Mouse (Mus musculus) gastrocnemius, adult 2 months (tissue): ENCODE data around the gene Mgat4b. TPM values are rescaled to one million over a fixed set of nuclear protein-coding genes. Genes with fewer than 3 reads are reported as not detected.

ENCODE experiments used
- DNase-seq: peaks from one replicate; pipeline ENCODE4 v3.0.0; 2022
- H3K27ac ChIP-seq: fragments of 200-600 bp; 2 replicates; pipeline ENCODE4 v1.8.1; 2022; ENCODE audit warnings: mild to moderate bottlenecking
- H3K4me3 ChIP-seq: fragments of 200-600 bp; 2 replicates; pipeline ENCODE4 v1.8.1; 2022; ENCODE audit warnings: mild to moderate bottlenecking, moderate library complexity
- CTCF ChIP-seq: fragments of 200-600 bp; IDR thresholded peaks from 2 replicates; pipeline ENCODE4 v1.8.1; 2022; ENCODE audit warnings: antibody characterized with exemption, mild to moderate bottlenecking, moderate library complexity
- intact Hi-C: fragments of 180-260 bp; cut with DNase I; formaldehyde crosslinking; loops from one replicate; pipeline ENCODE4 v1.15.1; 2025
- total RNA-seq, 2 experiments: library from RNA; stranded (reverse); gene quantifications; 2 replicates each; pipeline ENCODE4 v1.2.3; 2021

Mgat4b gene
- total RNA-seq, 2 experiments from 2014 or later = 33.9 to 40.7 TPM

- intact Hi-C loops = no loop called here
- no peak overlapping the region for H3K4me3 ChIP-seq
- no peak for DNase-seq
- no peak overlapping the region for H3K27ac ChIP-seq
- no peak for TF ChIP-seq CTCF
These were observed 12.0 kb downstream of the Mgat4b start for GRCm38 (mm10) chr11:50222559-50223276.

DNA sequence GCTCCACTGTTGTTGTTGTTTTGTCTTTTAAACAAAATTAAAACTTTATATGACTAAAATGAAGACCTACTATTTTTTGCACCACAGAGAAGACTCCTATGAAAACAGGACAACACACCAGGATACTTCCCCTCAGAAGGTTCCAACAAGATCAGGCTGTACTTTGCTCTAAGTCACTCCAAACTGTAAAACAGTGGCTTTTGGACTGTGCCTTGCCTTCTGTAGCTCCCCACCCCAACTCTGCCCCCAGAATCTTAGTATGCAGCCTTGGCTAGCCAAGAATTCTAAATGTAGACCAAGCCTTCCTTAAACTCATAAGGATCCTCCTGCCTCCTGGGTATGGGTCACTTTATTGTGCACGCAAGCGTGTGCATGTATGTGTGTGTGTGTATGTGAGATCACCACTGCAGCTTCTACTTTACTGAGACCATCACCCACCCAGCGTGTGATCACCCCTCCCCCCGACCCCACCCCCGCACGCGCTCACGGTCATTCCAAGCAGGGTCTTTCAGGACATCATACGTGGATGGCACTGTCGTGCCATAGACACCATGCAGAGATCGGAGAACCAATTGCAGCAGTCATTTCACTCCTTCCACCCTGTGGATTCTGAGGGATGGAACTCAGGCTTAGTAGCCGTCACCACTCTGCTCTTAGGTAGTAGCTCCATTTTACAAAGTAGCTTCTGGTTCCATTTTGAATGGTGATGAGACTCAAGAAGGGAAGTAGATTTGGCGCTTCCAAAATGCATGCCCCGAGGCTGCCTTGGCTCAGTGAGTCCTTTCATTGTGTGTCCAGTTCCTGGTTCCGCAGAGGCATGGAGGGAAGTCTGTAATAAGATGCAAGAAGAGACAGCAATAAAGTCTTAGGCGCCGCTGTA lies 13.3 kb downstream of the Mgat4b start:
- no peak for DNase-seq
- intact Hi-C loops = no loop called here
- Histone ChIP-seq H3K27ac (peak overlapping the region; percentile 89), H3K4me3 (peak overlapping the region; percentile 96)
- no peak for TF ChIP-seq CTCF

DNA sequence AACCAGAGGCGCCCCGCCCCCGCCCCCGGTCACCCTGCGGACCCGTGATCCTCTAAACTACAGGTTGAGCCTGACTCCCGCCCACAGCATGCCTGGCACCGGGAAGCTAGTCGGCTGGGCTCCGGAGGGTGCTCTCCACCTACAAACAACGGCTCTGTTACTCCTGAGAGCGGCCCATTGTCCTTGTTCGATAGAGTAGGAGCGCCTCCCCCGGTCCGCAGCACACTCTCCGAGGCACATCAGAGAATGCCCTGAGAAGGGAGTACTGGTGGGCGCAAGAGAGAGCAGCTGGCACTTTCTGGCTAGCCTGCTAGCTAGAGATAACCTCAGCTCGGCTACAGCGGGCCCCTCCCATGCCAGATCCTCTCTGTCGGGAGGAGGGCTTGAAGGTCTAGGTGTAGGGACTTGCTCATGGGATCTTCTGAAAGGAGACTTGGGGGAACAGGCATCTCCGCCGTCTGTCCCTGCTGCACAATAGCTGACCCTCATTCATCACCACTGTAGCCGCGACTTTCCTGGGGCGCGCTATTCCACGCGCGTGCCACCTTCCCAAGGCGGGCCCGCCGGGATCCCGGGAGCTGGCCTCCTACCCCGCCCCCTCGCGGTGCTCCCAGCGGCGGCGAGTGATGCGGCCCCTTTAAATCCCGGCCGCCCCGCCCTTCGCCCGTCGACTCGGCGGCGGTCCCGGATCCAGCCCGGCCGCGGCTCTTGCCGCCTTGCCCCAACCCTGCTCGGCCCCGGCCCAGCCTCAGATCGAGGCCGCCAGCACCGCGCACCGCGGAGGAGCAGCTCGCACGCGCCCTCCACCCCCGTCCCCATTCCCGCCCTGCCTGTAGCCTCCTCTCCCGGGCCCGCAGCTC lies 14.2 kb downstream of the Mgat4b start:
- DNase-seq = peak; percentile 96
- intact Hi-C loops = no loop called here
- H3K27ac ChIP-seq = peak overlapping the region; percentile 89
- peak; percentile 51 for TF ChIP-seq CTCF
- peak overlapping the region; percentile 96 for H3K4me3 ChIP-seq

DNA sequence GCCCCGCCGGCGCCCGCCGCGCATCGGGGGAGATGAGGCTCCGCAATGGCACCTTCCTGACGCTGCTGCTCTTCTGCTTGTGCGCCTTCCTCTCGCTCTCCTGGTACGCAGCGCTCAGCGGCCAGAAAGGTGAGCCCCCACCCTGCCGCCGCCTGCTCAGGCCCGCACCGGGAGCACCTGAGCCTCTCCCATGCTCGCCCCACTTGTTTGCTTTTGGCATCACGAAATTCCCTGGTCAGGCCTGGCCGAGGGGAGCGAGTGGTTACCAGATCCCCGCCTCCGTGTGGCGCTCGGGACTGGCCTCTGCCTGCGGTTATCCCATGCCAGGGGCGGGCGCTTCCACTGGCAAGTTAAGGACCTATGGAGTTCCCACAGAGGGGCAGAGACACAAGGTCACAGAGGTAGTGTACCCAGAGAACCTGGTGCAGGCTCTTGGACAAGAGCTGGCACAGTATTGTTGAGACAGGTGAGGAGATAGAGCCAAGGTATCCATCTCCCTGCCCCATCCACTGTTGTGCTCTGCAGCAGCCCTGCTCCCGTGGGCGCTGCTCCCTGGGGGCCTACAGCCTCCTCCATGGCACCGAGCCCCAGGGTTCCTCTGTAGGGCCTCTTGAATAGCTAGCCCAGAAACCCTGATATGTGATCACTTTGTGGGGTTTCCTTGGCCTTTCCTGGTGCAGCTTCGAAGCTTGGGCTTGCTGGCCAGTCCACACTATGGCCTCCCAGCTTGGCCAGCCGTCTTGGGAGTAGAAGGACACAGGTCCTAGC lies 15.1 kb downstream of the Mgat4b start:
- intact Hi-C loops = no loop called here
- no peak; the same call in 1 of the 2 replicates for TF ChIP-seq CTCF
- peak; percentile 74 for DNase-seq
- Histone ChIP-seq H3K4me3 (peak overlapping the region; percentile 96), H3K27ac (peak overlapping the region; percentile 89)

- TF ChIP-seq CTCF = no peak
- DNase-seq = no peak
- Histone ChIP-seq H3K27ac (peak overlapping the region; percentile 89), H3K4me3 (peak overlapping the region; percentile 96)
- intact Hi-C loops = no loop called here
These were observed 15.7 kb downstream of the Mgat4b start for GRCm38 (mm10) chr11:50226406-50226805.

- H3K4me3 ChIP-seq = peak overlapping the region; percentile 96
- H3K27ac ChIP-seq = peak overlapping the region; percentile 89
- intact Hi-C loops = no loop called here
- TF ChIP-seq CTCF = no peak
- DNase-seq = no peak
These were observed 16.5 kb downstream of the Mgat4b start for GRCm38 (mm10) chr11:50227226-50227625.

- intact Hi-C loops = no loop called here
- H3K27ac ChIP-seq = peak overlapping the region; percentile 89
These were observed 17.0 kb downstream of the Mgat4b start for GRCm38 (mm10) chr11:50227736-50228135.

GRCm38 (mm10) chr11:50228772-50229171 lies 18.1 kb downstream of the Mgat4b start:
- TF ChIP-seq CTCF = no peak
- intact Hi-C loops = no loop called here
- H3K4me3 ChIP-seq = peak overlapping the region; percentile 11; the same call in 1 of the 2 replicates
- peak overlapping the region; percentile 65 for H3K27ac ChIP-seq
- DNase-seq = peak; percentile 61

More at GRCm38 (mm10) chr11:50227736-50228135, 17.0 kb downstream of the Mgat4b start:
- DNase-seq = no peak
- no peak for TF ChIP-seq CTCF
- H3K4me3 ChIP-seq = peak overlapping the region; percentile 96

GRCm38 (mm10) chr11:50229252-50229910 lies 18.7 kb downstream of the Mgat4b start:
- peak overlapping the region; percentile 65 for H3K27ac ChIP-seq
- DNase-seq = peak; percentile 73
- H3K4me3 ChIP-seq = 0 out of 2 replicates have a peak overlapping the region, but pooled peaks have one; percentile 21
- no peak for TF ChIP-seq CTCF
- intact Hi-C loops = no loop called here

DNA sequence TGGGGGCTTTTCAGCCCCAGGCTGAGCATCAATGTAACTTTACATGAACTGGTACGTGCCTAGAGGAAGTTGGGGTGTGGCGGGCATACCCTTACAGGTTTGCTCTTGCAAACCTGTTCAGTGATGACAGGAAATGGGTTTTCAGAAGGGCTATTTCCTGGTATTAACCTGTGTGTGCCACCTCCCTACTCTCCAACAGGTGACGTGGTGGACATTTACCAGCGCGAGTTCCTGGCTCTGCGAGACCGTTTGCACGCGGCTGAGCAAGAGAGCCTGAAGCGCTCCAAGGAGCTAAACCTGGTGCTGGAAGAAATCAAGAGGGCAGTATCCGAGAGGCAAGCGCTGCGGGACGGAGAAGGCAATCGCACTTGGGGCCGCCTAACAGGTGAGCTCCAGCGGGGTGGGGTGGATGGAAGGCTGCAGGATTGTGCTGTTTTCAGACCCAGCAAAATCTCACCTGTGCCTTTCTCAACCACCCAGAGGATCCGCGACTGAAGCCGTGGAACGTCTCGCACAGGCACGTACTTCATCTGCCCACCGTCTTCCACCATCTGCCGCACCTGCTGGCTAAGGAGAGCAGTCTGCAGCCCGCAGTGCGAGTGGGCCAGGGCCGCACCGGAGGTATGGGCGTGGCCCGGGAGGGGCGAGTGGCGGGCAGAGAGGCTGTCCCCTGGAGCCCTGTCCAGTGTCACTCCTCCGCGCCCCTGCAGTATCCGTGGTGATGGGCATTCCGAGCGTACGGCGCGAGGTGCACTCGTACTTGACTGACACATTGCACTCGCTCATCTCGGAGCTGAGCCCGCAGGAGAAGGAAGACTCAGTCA lies 20.0 kb downstream of the Mgat4b start:
- intact Hi-C loops = loop anchor here (1.0 kb wide), 1 partner anchor 69 kb away; no protein-coding TSS in a partner anchor

More for the DNA sequence above, 20.0 kb downstream of the Mgat4b start:
- no peak overlapping the region for H3K4me3 ChIP-seq
- no peak overlapping the region for H3K27ac ChIP-seq
- DNase-seq = no peak
- no peak for TF ChIP-seq CTCF
